Mouse (Mus musculus): ENCODE data around the gene B230118H07Rik.

DNA sequence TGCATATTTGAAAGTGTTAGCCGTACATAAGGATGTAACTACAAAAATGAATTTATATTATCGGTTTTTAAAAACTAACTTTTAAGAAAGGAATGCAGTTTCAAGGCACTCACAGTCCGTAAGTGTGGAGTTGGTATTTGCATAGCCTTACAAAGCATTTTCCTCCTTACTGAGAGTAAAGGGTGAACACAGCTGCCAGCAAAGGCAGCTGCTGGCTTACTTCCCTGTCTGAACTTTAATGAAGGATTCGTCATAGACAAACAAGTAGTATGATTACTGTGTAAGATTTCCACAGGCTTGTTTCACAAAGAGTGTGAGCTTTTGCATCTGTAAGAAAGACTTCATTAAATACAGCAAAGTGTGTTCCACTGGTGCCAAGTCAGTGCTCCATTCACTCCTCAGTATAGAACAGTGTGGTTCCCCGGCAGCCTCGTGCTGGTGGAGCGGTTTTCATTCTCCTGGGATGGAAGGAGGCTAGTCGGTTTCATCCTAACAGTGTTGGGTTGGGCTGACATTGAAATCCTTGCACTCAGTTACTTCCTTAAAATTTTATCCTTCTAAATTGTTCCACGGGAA is 41.0 kb upstream of the B230118H07Rik start:
- TF ChIP-seq CTCF (IDR thresholded peaks at IDR 0.05; ENCODE audit: insufficient read depth, low read length) (no peak), POLR2A (IDR thresholded peaks at IDR 0.05; ENCODE audit: borderline replicate concordance, extremely low read depth, low read depth, low read length) (no peak)

Data from lung, adult 2 months (tissue).